In the genomic region with DNA sequence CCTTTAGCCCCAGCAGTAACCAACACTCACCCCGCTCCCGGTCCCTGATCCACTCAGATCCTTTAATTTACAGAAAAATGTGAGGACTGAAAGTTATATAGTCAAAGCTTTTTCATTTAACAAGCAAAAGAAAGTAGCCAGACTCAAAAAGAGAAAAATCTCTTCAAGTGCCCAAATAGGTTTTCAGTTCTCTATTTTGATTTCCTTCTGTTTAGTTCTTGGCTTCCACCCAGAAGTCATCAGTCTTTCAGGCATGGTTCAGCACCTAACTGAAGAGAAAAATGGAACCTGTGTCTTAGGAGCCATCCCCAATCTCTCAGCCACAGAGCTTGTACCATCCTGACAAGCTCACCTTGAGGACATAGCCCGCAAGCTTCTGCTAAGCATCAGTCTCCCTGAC, we compare ENCODE assay signal across 29 mouse cellular contexts.
DNase-seq lines count a peak whose midpoint lies in the region; ATAC-seq and TF ChIP-seq lines count a peak whose summit lies in the region.
"Had no signal": no experiment of that assay in that cellular context is flagged by ENCODE, and none has a peak within 500 bp of the region (broad histone marks: within the 10 kb centered on the region; RNA-seq: fewer than 3 reads in every experiment).

No protein-coding gene starts in this region.

- 0 out of 2 replicates have a peak overlapping the region, but pooled peaks have one; percentile 1 for H3K9ac ChIP-seq in neural tube, embryonic 14.5 days (replicated peaks; ENCODE audit: low read depth, low read length)
- H3K9ac ChIP-seq in forebrain, embryonic 15.5 days (replicated peaks) = no peak overlapping the region
- H3K9ac ChIP-seq: embryonic facial prominence, embryonic 12.5 days; embryonic facial prominence, embryonic 15.5 days; forebrain, embryonic 12.5 days; heart, embryonic 13.5 days; hindbrain, embryonic 15.5 days had no signal

- no peak overlapping the region for H3K4me3 ChIP-seq in neural tube, embryonic 14.5 days (ENCODE audit: low read depth, low read length)
- no peak overlapping the region for H3K4me3 ChIP-seq in bone marrow macrophage, adult 2 months (ENCODE audit: insufficient read depth, low read length)
- H3K4me3 ChIP-seq in forebrain, embryonic 15.5 days = no peak overlapping the region
- H3K4me3 ChIP-seq: embryonic facial prominence, embryonic 12.5 days; embryonic facial prominence, embryonic 15.5 days; forebrain, embryonic 12.5 days; heart, adult 2 months; heart, embryonic 10.5 days; heart, embryonic 13.5 days; hindbrain, embryonic 10.5 days; hindbrain, embryonic 15.5 days had no signal

- H3K27me3 ChIP-seq in neural tube, embryonic 14.5 days (ENCODE audit: control insufficient read depth, insufficient read depth, low read length) = no peaks in the 10 kb centered on the region
- no peaks in the 10 kb centered on the region for H3K27me3 ChIP-seq in splenic B cell, adult 2 months (ENCODE audit: control insufficient read depth, insufficient read depth, low read length, poor library complexity, severe bottlenecking)
- H3K27me3 ChIP-seq in forebrain, embryonic 15.5 days = no peaks in the 10 kb centered on the region
- H3K27me3 ChIP-seq: embryonic facial prominence, embryonic 12.5 days; embryonic facial prominence, embryonic 15.5 days; forebrain, embryonic 12.5 days; heart, embryonic 13.5 days; hindbrain, embryonic 15.5 days; Patski had no signal

- peaks cover 15% of the 10 kb centered on the region; the same call in 1 of the 2 replicates for H3K4me1 ChIP-seq in neural tube, embryonic 14.5 days (ENCODE audit: control insufficient read depth, insufficient read depth, low read length)
- H3K4me1 ChIP-seq in bone marrow macrophage, adult 2 months (ENCODE audit: control insufficient read depth, insufficient read depth, low read length) = peaks cover 48% of the 10 kb centered on the region
- peaks cover 35% of the 10 kb centered on the region for H3K4me1 ChIP-seq in forebrain, embryonic 15.5 days

- ATAC-seq in neural tube, embryonic 14.5 days (ENCODE audit: low read depth) = no peak
- peak; percentile 21; the same call in 1 of the 2 replicates for ATAC-seq in megakaryocyte, adult 5-6 weeks (ENCODE audit: poor library complexity, severe bottlenecking)
- ATAC-seq in forebrain, embryonic 15.5 days (replicated peaks) = no peak
- ATAC-seq: forebrain, embryonic 16.5 days; intestine, postnatal 0 days; Patski had no signal

- H3K9me3 ChIP-seq in neural tube, embryonic 14.5 days (ENCODE audit: control insufficient read depth, low read length) = no peaks in the 10 kb centered on the region
- no peaks in the 10 kb centered on the region for H3K9me3 ChIP-seq in forebrain, embryonic 15.5 days
- H3K9me3 ChIP-seq: embryonic facial prominence, embryonic 12.5 days; embryonic facial prominence, embryonic 15.5 days; forebrain, embryonic 12.5 days; G1E; heart, embryonic 10.5 days; heart, embryonic 13.5 days; hindbrain, embryonic 10.5 days; hindbrain, embryonic 15.5 days had no signal

- H3K27ac ChIP-seq in neural tube, embryonic 14.5 days (ENCODE audit: low read depth, low read length) = no peak overlapping the region
- peak overlapping the region; percentile 29; the same call in 1 of the 2 replicates for H3K27ac ChIP-seq in bone marrow macrophage, adult 2 months (ENCODE audit: insufficient read depth, low read depth, low read length)
- no peak overlapping the region for H3K27ac ChIP-seq in forebrain, embryonic 15.5 days (replicated peaks)
- H3K27ac ChIP-seq: embryonic facial prominence, embryonic 12.5 days; embryonic facial prominence, embryonic 15.5 days; forebrain, embryonic 12.5 days; heart, adult 2 months; heart, embryonic 10.5 days; heart, embryonic 13.5 days; hindbrain, embryonic 10.5 days; hindbrain, embryonic 15.5 days had no signal

- DNase-seq in neural tube, embryonic 10.5 days (ENCODE audit: extremely low spot score, low spot score) = no peak
- DNase-seq in splenic B cell, adult 2 months (ENCODE audit: low read depth, low spot score) = peak; percentile 67
- no peak for DNase-seq in right cerebral cortex, postnatal 25 days
- no peak for DNase-seq in adrenal gland, adult 18-20 months (ENCODE audit: low spot score in 2 of 2)
- DNase-seq: adrenal gland, adult 8-10 months; adrenal gland, postnatal 25 days; cerebellum, adult 11 months; cerebellum, adult 2 months; cerebellum, adult 9-11 months; cerebellum, postnatal 25 days; gastrocnemius, postnatal 25 days; heart, adult 2 months; heart, postnatal 14 days; kidney, adult 2 months had no signal

- H3K4me2 ChIP-seq in neural tube, embryonic 14.5 days (ENCODE audit: low read depth, low read length) = no peak overlapping the region
- no peak overlapping the region for H3K4me2 ChIP-seq in forebrain, embryonic 15.5 days (replicated peaks)
- H3K4me2 ChIP-seq: embryonic facial prominence, embryonic 12.5 days; embryonic facial prominence, embryonic 15.5 days; forebrain, embryonic 12.5 days; heart, embryonic 13.5 days; hindbrain, embryonic 15.5 days had no signal

- TF ChIP-seq CTCF in bone marrow macrophage, adult 2 months (IDR thresholded peaks at IDR 0.05; ENCODE audit: low read depth, low read length) = no peak

- TF ChIP-seq POLR2A in bone marrow macrophage, adult 2 months (IDR thresholded peaks at IDR 0.05; ENCODE audit: borderline replicate concordance, low read depth, low read length) = no peak

- 93% methylated on average over 3 of the region's 3 CpGs for WGBS in neural tube, embryonic 14.5 days
- 98% methylated on average over 3 of the region's 3 CpGs for WGBS in forebrain, embryonic 15.5 days

- H3K36me3 ChIP-seq in neural tube, embryonic 14.5 days (ENCODE audit: control insufficient read depth, insufficient read depth, low read length) = no peaks in the 10 kb centered on the region
- no peaks in the 10 kb centered on the region for H3K36me3 ChIP-seq in splenic B cell, adult 2 months (ENCODE audit: control insufficient read depth, insufficient read depth, low read length, poor library complexity, severe bottlenecking)
- H3K36me3 ChIP-seq in forebrain, embryonic 15.5 days = 0 out of 2 replicates have a peak, but pooled peaks cover 3% of the 10 kb centered on the region
- H3K36me3 ChIP-seq: embryonic facial prominence, embryonic 12.5 days; forebrain, embryonic 12.5 days; heart, embryonic 10.5 days; hindbrain, embryonic 10.5 days; hindbrain, embryonic 15.5 days had no signal
